Mouse (Mus musculus): Measurements from ENCODE around the gene Gm20388.

DNA sequence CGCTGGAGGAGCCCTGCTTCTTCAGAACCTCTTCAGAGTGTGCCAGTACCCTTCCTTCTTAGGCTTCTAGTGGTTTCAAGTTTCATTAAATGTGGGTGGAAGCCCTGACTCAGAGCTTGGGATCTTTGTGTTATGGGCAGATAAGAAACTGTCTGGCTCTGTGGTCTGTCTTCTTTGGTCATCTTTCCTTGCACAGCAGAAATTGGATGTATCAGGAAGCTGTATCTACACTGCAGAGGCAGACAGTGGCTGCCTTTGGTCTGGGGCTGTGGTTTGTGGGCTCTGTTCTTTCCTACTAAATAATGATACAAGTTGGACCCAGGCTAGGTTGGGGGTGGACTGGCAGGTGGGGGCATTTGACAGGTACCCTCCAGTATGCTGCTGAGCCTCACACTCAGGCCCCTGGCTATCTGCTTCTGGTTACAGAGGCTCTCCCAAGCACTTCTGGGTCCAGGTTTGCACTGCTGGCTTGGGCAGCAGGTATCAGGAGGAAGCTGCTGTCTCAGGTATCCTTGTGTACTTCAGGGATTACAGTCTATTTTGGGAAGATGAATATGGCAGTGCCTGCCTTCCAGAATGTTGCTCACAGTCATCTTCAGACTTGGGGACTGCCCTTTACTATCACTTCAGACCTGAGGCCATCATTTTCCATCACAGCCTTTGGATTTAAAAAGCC, 2045.3 kb downstream of the Gm20388 start:
- no peak for TF ChIP-seq CTCF (IDR thresholded peaks at IDR 0.05; ENCODE audit: extremely low read depth, insufficient read depth, low read length)
- TF ChIP-seq POLR2A (IDR thresholded peaks at IDR 0.05; ENCODE audit: extremely low read depth, insufficient read depth, low read length), result no peak

Data from cortical plate, adult 2 months (tissue).